Mouse (Mus musculus) 3T3-L1 (cell line): ENCODE results near the gene Cox18.
"Not testable (repeated sequence)": the region's sequence is repeated elsewhere in the genome, so short reads cannot be mapped to it uniquely, and the experiment has no call there.

Source experiments
- DNase-seq: peaks from one replicate; pipeline ENCODE4 v3.0.0-alpha.2; 2015; ENCODE audit warnings: low read depth, low spot score

Cox18 gene

DNA sequence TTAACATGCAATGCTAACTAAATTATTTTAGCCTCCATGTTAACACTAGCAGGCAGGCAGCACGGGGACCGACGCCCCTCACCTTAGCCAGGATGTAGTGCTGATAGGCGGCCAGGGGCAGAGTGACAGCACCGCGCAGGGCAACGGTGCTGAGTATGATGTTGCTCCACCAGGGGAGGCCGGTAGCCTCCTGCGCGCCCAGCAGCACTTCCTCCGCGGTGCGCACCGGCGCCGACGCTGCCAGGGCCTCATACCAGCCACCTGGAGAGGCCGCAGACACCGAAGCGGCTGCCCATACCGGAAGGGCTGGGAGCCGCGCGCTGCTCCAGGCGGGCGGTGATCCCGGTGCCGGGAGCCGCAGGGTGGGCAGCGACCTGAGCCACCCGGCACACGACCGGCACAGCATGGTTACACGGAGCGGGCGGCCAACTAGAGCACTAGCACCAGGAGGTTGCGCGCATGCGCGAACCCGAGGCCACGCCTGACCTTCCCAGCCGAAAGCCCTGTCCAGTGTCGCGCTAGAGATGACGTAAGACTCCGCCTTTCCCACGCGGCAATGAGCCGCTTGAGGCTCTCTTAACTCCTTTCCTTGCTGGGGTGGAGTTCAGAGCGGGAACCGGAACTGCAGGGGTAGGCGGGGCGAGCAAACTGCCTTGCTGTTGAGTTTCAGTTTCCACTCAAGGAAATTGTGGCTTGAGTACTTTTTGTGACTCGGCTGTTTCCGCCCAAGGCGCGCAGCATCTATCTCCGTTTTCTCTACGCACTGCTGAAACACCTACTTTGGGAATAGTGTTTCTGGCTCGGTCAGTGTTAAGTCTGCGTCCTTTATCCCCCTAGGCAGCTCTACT lies at the start of gene Cox18:
TSS of gene Cox18 (minus strand) at position 468 of the 848 bp plus-strand sequence.
- peak; percentile 100 for DNase-seq

DNA sequence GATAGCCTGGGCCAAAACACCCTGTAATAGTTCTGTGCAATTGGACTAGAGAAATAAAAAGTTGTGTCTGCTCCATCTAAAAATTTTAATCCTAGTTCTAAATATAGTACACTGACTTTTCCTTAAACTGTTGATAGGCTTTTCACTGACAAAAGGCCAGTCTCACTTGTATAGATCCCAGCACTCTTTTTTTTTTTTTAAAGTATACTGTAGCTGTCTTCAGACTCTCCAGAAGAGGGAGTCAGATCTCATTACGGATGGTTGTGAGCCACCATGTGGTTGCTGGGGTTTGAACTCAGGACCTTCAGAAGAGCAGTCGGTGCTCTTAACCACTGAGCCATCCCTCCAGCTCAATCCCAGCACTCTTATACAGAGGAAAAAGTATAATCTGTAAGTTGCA lies 38.4 kb upstream of the Cox18 start:
- not testable (repeated sequence) for DNase-seq

DNA sequence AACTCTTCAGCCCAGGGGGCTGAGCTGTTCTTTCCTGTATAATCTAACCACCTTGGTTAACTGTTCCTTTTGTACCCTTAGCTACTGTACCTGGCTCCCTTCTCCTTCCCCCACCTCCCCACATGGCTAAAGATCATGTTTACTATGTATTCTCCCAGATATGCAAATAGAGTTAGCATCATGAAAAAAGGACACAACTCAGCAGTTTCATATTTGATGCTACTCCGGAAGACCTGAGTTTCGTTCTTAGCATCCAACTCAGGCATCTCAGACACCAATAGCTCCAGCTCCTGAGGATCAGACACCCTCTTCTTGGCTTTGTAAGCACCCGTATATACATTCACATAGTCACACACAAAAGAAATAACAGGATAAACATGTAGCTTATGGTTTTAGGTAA lies 33.2 kb upstream of the Cox18 start:
- DNase-seq, result no peak

DNA sequence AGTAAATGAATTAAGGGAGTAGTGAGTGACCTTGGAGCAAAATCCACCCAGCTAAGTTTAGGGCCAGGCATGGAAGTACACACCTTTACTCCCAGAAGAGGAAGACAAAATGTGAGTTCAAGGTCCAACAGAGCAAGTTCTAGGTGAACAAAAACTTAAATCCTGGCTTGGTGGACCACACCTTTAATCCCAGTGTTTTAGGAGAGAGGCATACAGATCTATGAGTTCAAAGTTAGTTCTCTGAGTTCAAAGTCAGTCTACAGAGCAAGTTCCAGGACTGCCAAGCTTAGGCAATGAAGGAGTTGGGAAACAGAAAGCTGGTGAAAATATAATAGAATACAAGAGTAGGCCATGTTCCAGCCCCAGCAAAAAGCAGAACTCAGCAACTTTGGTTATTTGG lies 23.7 kb upstream of the Cox18 start:
- no peak for DNase-seq

DNA sequence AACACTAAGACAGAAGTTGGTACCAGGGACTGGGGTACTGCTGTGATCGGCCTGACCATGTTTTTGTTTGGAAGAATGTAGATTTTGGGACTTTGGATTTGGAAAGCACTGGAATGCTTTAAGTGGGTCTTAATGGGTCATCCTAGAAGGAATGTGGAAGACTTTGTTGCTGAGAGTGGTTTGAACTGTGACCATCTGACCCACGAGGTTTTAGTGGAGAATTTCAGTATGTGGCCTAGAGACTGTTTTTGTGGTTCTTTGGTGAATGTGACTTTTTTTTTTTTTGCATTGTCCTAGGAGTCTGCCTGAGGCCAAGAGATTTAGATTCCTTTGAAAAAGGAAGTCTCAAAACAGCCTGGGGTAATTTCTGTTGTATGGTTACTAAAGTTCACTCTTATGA lies 23.2 kb upstream of the Cox18 start:
- peak; percentile 47 for DNase-seq

DNA sequence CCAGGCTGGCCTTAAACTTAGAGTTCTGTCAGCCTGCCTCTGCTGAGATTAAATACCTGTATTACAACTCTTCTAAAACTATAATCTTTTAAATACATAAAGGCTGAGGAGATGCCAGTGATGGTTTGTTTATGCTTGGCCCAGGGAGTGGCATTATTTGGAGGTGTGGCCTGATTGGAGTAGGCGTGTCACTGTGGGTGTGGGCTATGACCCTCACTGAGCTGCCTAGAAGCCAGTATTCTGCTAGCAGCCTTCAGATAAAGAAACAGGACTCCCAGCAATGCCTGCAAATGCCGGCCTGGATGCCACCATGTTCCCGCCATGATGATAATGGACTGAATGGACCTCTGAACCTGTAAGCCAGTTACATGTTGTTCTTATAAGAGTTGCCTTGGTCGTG lies 22.8 kb upstream of the Cox18 start:
- peak; percentile 22 for DNase-seq

DNA sequence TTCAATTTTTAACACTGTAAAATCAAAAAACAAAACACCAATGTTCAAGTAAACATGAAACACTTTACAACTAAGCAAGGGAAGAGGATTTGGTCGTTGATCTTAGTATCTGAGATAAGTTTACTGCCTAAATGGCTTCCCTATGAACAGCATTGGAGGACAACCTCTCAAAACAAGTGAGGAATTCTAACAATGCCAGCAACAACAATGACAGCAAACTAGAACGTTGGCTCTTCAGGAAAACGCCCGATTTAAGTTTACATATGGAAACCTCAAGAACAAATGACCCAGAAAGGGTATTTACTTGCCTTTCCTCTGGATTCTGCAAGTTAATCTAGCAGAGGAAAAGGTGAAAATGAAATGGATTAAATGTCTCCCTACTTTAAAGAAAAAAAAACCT lies 21.6 kb upstream of the Cox18 start:
- DNase-seq, result no peak

DNA sequence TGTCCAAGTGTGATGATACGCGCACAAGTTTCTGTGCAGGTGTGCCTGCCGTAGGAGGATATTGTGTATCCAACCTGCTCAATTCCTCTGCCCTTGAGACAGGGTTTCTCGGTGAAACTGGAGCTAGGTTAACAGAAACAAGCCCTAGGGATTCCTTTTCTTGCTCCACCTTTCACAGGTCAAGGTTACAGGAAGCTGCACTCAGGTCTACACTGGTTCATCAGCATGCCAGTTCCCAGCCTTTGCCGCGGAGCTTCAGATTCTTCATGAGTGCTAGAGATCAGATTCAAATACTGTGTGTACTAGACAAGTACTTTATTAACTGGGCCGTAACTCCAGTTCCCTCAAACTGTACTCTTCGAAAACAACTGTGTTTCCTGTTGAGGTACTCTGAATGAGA lies 11.4 kb upstream of the Cox18 start:
- no peak for DNase-seq

DNA sequence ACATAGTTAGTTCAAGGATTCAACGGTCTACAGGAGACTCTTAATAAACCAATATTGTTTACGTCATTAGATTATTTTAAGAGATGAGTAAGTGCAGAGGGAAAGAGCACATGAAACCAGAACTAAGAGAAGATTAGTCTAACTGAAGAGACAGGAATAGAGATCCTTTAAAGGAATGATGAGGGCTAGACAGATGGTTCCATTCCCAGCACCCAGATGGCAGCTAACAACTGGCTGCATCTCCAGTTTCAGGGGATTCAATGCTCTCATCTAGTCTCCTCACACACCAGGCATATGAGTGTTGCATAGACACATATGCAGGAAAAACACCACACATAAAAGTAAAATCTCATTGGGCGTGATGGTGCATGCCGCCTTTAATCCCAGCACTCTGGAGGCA lies 9.5 kb upstream of the Cox18 start:
- DNase-seq, result no peak

DNA sequence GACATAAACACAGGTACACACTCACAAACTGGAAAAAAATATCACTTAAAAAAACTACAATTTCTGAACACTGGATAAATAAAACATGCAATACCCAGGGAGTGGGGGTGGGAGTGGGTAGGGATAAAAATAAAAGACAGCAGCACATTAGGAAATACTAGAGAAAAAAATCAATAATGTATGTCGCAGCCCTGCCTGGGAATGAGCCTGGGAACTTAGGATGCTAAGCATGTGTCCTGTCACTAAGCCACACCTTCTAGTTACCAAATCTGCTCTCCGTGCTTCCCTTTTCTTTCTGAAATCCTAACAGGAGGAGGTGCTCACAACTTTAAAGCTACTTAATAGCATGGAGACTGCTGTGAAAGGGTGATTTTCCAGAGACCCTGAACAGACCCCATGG lies 6.0 kb upstream of the Cox18 start:
- DNase-seq, result no peak

DNA sequence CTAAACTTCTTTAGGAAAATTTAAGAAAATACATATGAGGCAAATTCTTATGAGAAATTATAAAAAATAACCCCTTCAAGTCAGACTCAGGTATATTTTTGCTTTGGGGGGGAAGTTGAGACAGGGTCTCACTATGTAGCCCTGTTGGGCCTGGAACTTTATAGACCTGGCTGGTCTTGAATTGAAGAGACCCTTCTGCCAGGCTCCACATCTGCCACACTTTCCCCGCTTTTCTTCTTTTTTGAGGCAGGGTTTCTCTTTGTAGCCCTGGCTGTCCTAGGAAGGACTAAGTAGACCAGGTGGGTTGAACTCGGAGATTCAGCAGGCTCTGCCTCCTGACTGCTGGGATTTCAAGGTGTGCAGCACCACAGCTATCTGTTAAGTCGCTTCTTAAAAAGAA lies 2.9 kb upstream of the Cox18 start:
- no peak for DNase-seq

DNA sequence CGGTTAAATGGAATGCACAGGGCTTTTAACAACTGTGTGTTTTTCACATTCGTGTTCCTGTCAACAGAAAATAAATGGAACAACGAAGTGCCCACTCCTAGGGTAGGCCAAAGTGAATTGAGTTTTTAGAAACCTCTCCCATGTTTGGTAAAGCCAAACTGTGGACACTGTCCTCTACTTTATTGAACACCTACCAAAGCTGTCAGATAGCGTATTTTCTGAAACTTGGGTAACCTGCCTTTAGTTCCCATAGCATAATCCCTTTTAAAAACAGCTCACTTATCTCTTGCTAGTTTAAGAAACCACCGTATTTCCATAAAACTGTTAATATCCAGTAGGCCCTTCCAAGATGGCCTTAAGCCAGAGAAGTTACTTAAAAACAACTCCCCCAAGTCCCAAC lies 929 bp upstream of the Cox18 start:
- DNase-seq, result peak; percentile 43

DNA sequence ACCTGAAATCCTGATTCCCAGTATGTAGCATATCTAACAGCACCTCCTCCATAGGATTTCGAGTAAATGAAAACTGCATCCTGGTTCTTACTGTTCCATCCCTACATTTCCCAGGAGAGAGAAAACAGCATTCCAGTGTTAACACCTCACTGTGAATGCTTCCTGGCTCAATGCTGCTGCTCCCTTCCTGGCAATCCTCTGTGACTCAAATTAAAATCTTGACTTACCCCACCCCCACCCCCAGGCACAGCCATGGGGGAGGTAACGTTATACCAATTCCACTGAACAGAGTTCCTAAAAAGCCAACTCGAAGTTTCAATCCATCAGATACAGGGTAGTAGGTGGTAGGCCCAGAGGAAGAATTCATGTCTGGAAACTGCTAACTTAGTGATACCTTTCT lies 864 bp downstream of the Cox18 start:
- DNase-seq, result peak; percentile 76

DNA sequence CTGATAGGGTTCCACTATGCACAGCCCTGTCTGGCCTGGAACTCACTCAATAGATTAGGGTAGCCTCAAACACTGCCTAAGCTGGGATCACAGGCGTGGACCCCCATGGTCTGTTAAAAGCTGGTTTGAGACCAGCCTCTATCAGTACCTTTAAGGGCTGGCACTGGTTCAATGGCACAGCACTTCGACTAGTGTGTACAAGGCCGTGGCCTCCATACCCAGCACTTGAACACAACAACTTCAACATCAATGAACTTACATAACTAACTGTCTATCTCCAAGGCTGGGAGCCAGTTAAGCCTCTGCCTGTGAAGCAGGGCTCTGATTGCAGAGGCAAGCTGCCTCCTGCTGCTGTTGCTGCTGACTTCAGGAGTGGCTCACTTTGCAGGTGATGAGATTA lies 6.0 kb downstream of the Cox18 start:
- DNase-seq, result no peak

DNA sequence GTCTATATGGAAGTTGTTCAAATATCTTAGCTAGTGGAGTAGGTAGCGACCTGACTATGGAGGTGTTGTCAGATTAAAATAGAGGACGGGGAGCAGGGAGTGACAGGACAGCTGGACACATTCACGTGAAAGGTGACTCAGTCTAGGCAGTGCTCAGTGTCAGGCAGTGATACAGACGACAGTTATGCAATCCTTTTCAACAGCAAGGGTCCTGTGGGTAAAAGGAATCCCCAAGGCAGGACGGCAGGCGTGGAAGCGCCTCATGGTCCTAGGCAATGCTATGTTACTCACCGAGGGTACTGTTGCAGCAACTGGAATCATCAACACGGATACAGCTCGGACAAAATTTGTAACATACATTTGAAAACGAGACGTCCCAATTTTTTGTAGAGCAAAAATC lies 6.6 kb downstream of the Cox18 start:
- DNase-seq, result no peak

DNA sequence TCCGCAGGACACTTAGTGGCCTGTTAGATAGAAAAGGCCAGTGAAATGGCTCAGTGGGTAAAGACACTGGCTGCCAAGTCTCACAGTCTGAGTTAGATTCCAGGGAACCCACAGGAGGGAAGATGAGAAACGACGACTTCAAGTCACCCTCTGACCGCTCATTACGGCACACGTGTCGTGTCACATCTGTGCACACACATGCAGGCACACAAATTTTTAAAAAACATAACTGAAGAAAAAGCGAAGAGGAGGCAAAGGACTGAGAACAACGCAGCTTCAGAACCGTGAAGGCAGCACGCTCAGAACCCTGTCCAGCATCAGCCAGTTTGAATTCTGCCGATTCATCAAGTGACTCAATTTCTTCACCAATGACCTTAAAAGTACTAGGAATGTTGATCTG lies 10.4 kb downstream of the Cox18 start:
- no peak for DNase-seq

DNA sequence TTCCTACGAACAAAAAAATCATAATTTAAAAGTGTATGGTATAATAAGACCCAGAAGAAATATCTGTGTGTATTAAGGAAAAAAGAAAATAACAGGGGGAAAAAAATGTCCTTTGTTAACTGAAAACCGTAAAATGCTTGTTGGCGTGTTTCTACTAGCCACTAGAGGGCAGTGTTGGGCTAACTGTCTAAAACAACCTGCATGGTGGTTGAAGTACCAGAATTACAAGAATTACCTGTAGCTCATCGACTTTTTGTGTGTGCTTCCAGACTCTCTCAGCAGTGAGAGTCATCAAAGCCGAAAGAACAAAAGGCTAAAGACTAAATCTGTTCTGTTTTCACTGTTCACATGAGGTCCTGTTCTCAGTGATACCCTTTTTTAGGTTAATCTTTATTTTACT lies 20.6 kb downstream of the Cox18 start:
- peak; percentile 87 for DNase-seq

DNA sequence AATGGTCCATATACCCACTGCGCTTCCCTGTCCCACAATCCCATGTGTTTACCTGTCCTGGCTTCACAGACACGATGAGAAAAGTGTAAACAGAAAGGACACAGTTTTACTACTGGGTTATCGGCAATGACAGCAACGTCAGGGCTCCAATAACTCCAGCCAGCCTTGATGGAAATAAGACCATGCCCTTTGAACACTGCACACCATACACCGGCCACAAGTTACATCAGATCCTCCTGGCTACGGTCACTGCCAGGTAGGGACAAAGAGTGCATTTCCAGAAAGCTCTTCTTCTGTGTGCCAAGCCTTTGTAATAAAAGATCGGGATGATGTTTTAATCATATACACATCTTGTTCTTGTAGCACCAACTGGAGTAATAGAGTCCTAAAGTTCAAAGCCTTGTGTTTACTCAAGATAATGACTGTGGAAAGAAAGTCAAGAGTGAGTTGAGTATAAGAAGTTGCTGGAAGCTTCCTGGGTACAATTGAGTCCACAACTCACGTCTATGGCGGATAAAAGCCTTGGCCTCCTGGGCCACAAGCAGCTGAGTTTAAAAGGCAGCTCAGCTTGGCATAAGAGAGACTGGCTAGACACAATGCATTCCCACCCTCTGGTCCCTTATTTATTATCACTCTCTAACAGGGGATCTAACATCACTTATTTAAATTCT lies 21.2 kb downstream of the Cox18 start:
- DNase-seq, result no peak

DNA sequence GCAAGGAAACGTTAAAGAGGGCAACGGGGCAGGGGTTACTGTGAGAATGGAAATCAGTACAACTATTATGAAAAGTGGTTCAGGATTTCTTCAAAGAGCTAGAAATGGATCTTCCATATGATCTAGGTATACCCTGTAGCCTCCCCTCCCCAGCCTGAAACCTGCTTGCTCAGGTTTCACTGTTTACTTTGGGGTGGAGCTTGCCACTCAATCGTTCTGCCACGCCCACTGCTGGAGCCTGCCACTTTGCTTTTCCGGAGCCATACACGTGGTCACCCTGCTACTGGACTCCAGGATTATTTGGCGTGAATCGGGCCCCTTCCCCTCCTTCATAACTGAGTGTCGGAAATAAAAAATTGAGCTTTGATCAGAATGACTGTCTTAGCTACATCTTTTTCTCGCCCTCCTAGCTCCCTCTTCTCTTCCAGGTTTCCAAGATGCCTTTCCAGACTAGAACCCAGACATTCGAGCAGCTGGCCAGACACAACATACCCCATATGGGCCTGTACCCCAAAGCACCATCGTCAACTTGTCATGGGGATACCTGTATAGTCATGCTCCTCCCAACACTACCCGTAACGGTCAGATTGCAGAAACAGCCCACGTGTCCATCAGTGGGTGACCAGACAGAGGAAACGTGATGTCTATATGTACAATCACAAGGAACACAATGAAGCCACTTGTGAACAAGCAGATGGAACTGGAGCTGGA lies 23.7 kb downstream of the Cox18 start:
- no peak for DNase-seq

DNA sequence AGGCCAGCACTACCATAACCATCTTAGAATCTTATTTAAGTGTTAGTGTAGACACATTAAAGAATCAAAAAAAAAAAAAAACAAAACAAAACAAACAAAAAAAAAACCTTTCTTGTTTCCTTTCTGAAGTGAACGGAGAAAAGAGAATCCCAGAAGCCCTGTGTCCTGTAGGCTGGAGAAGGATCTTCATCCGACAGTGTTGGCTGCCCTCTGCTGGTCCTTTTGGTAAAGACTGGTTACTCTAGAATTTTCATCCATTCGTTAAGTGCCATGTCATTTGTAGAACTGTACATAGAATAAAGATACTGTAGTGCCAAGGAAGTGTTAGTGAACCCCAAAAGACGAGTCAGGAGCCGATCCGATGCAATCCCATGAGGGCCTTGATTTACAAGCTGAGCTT lies 29.0 kb downstream of the Cox18 start:
- DNase-seq, result peak; percentile 83

DNA sequence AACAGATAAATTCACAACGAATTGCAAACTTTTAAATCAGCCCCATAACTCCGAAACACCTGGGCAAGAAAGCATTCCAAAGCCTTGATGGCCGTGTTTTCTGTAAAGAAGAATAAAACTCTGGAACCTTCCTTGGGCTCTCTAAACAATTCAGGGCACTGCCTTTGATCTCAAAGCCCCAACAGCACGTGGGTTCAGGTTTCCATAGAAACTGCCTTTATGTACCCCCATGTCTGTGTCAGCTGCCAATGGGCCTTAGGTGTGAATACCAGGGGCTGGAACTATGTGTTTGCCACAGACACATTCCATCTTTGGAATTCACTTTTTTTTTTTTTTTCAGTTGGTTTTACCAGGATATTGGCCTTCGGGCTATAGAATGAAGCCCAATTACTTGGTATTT lies 41.0 kb downstream of the Cox18 start:
- no peak for DNase-seq

DNA sequence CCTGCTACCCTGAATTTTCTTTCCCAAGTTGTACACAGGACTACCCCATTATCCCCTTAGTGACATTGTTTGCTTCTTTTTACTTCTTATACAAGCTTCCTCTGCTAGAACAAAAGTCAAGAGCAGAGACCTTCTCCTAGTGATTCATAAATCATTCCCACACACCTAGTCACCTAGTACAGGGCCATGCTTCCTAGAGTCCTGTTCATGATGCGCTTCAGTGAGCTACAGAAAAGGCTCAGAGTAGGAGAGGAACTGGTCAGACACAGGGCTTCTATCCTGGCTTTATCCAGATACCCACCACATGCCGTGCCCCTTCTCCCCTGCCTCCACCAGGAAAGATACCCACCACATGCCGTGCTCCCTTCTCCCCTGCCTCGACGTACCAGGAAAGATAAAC lies 44.7 kb downstream of the Cox18 start:
- DNase-seq, result no peak

DNA sequence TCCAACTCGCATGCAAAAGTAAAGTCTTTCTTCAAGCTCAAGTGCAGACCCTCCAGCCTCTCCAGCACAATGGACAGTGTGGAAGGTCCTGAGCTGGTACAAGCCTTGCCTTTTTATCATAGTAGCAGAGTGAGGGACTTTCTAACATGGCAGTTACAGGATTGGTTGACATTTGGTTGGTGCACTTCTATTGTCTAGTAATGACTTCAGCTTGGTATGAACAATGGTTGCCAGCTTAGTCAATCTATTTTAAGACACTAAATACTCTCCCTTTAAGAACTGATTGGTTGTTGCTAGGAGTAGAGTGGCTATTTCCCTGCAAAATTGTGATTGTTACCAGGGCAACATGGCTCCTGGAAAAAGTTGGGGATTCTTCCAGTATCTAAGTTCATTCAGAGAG lies 45.7 kb downstream of the Cox18 start:
- DNase-seq, result no peak
